Mouse (Mus musculus): ENCODE measurements around the gene Vdac1. TPM values are rescaled to one million over a fixed set of nuclear protein-coding genes. Genes with fewer than 3 reads are reported as not detected.

The Vdac1 gene
- polyA plus RNA-seq, 1 experiment from 2014 or later: 295 TPM

- 88% methylated on average over 5 of the region's 5 CpGs for WGBS
- no peak for ATAC-seq
- peaks cover 25% of the 10 kb centered on the region for H3K36me3 ChIP-seq
Observed at GRCm38 (mm10) chr11:52404209-52404608, 43.5 kb downstream of the Vdac1 start.

GRCm38 (mm10) chr11:52405196-52405688 is 44.6 kb downstream of the Vdac1 start:
- 84% methylated on average over 9 of the region's 9 CpGs for WGBS
- Histone ChIP-seq H3K9ac (no peak overlapping the region), H3K36me3 (peaks cover 25% of the 10 kb centered on the region), H3K9me3 (no peaks in the 10 kb centered on the region), H3K27me3 (replicated peaks) (no peaks in the 10 kb centered on the region), H3K4me3 (replicated peaks) (no peak overlapping the region), H3K27ac (no peak overlapping the region), H3K4me1 (replicated peaks) (no peaks in the 10 kb centered on the region), H3K4me2 (replicated peaks) (no peak overlapping the region)
- no peak for ATAC-seq

More at GRCm38 (mm10) chr11:52404209-52404608, 43.5 kb downstream of the Vdac1 start:
- H3K4me3 ChIP-seq (replicated peaks): no peak overlapping the region
- H3K27ac ChIP-seq: no peak overlapping the region
- H3K9ac ChIP-seq: no peak overlapping the region
- no peak overlapping the region for H3K4me2 ChIP-seq (replicated peaks)
- H3K27me3 ChIP-seq (replicated peaks): no peaks in the 10 kb centered on the region
- peaks cover 4% of the 10 kb centered on the region; the same call in 1 of the 2 replicates for H3K4me1 ChIP-seq (replicated peaks)
- no peaks in the 10 kb centered on the region for H3K9me3 ChIP-seq

- Histone ChIP-seq H3K4me1 (replicated peaks) (no peaks in the 10 kb centered on the region), H3K27ac (no peak overlapping the region), H3K9ac (no peak overlapping the region), H3K36me3 (peaks cover 16% of the 10 kb centered on the region; the same call in 1 of the 2 replicates), H3K27me3 (replicated peaks) (no peaks in the 10 kb centered on the region), H3K9me3 (no peaks in the 10 kb centered on the region), H3K4me2 (replicated peaks) (no peak overlapping the region), H3K4me3 (replicated peaks) (no peak overlapping the region)
- WGBS: 61% methylated on average over 5 of the region's 5 CpGs
- ATAC-seq: no peak
Observed at GRCm38 (mm10) chr11:52409316-52409715, 48.7 kb downstream of the Vdac1 start.

- Histone ChIP-seq H3K27me3 (replicated peaks) (no peaks in the 10 kb centered on the region), H3K4me1 (replicated peaks) (peaks cover 6% of the 10 kb centered on the region; the same call in 1 of the 2 replicates), H3K27ac (peak overlapping the region; percentile 22; the same call in 1 of the 2 replicates), H3K4me2 (replicated peaks) (no peak overlapping the region), H3K9ac (no peak overlapping the region), H3K36me3 (no peaks in the 10 kb centered on the region), H3K4me3 (replicated peaks) (no peak overlapping the region), H3K9me3 (no peaks in the 10 kb centered on the region)
- 55% methylated on average over 5 of the region's 5 CpGs for WGBS
- ATAC-seq: peak; percentile 36; the same call in 1 of the 2 replicates
Observed at GRCm38 (mm10) chr11:52418358-52418757, 57.7 kb downstream of the Vdac1 start.

GRCm38 (mm10) chr11:52419246-52419645 is 58.6 kb downstream of the Vdac1 start:
- no peaks in the 10 kb centered on the region for H3K9me3 ChIP-seq
- ATAC-seq: no peak
- no peak overlapping the region for H3K27ac ChIP-seq
- 50% methylated on average over 5 of the region's 5 CpGs for WGBS
- H3K27me3 ChIP-seq (replicated peaks): no peaks in the 10 kb centered on the region
- H3K4me1 ChIP-seq (replicated peaks): peaks cover 6% of the 10 kb centered on the region; the same call in 1 of the 2 replicates
- no peak overlapping the region for H3K4me2 ChIP-seq (replicated peaks)
- H3K36me3 ChIP-seq: no peaks in the 10 kb centered on the region
- H3K9ac ChIP-seq: no peak overlapping the region
- H3K4me3 ChIP-seq (replicated peaks): no peak overlapping the region

- no peaks in the 10 kb centered on the region for H3K27me3 ChIP-seq (replicated peaks)
- H3K4me2 ChIP-seq (replicated peaks): no peak overlapping the region
- peaks cover 6% of the 10 kb centered on the region; the same call in 1 of the 2 replicates for H3K4me1 ChIP-seq (replicated peaks)
- no peak overlapping the region for H3K9ac ChIP-seq
- H3K4me3 ChIP-seq (replicated peaks): no peak overlapping the region
- no peak for ATAC-seq
- H3K9me3 ChIP-seq: no peaks in the 10 kb centered on the region
- no peaks in the 10 kb centered on the region for H3K36me3 ChIP-seq
- H3K27ac ChIP-seq: no peak overlapping the region
- 83% methylated on average over 7 of the region's 7 CpGs for WGBS
Observed at GRCm38 (mm10) chr11:52419861-52420260, 59.2 kb downstream of the Vdac1 start.

- H3K36me3 ChIP-seq: no peaks in the 10 kb centered on the region
- 47% methylated on average over 12 of the region's 12 CpGs for WGBS
- no peaks in the 10 kb centered on the region for H3K27me3 ChIP-seq (replicated peaks)
- H3K4me2 ChIP-seq (replicated peaks): no peak overlapping the region
- H3K4me3 ChIP-seq (replicated peaks): no peak overlapping the region
- no peak overlapping the region for H3K27ac ChIP-seq
- peaks cover 6% of the 10 kb centered on the region; the same call in 1 of the 2 replicates for H3K4me1 ChIP-seq (replicated peaks)
- ATAC-seq: no peak
- H3K9ac ChIP-seq: no peak overlapping the region
- no peaks in the 10 kb centered on the region for H3K9me3 ChIP-seq
Observed at GRCm38 (mm10) chr11:52420296-52421052, 59.8 kb downstream of the Vdac1 start.

GRCm38 (mm10) chr11:52421053-52421778 is 60.6 kb downstream of the Vdac1 start:
- Histone ChIP-seq H3K27me3 (replicated peaks) (no peaks in the 10 kb centered on the region), H3K9me3 (no peaks in the 10 kb centered on the region), H3K27ac (no peak overlapping the region), H3K4me2 (replicated peaks) (no peak overlapping the region), H3K9ac (no peak overlapping the region), H3K36me3 (no peaks in the 10 kb centered on the region), H3K4me3 (replicated peaks) (no peak overlapping the region), H3K4me1 (replicated peaks) (peaks cover 6% of the 10 kb centered on the region; the same call in 1 of the 2 replicates)
- peak; percentile 59; the same call in 1 of the 2 replicates for ATAC-seq
- WGBS: 27% methylated on average over 12 of the region's 12 CpGs

- Histone ChIP-seq H3K4me1 (replicated peaks) (no peaks in the 10 kb centered on the region), H3K9ac (no peak overlapping the region), H3K27me3 (replicated peaks) (no peaks in the 10 kb centered on the region), H3K36me3 (no peaks in the 10 kb centered on the region), H3K4me3 (replicated peaks) (no peak overlapping the region), H3K9me3 (no peaks in the 10 kb centered on the region), H3K4me2 (replicated peaks) (no peak overlapping the region), H3K27ac (no peak overlapping the region)
- 72% methylated on average over 6 of the region's 6 CpGs for WGBS
- no peak for ATAC-seq
Observed at GRCm38 (mm10) chr11:52429440-52429839, 68.8 kb downstream of the Vdac1 start.

GRCm38 (mm10) chr11:52431594-52431993 is 70.9 kb downstream of the Vdac1 start:
- H3K27me3 ChIP-seq (replicated peaks): no peaks in the 10 kb centered on the region
- no peak overlapping the region for H3K4me3 ChIP-seq (replicated peaks)
- H3K9ac ChIP-seq: no peak overlapping the region
- no peaks in the 10 kb centered on the region for H3K9me3 ChIP-seq
- 52% methylated on average over 5 of the region's 5 CpGs for WGBS
- H3K4me2 ChIP-seq (replicated peaks): no peak overlapping the region
- no peak for ATAC-seq
- no peaks in the 10 kb centered on the region for H3K36me3 ChIP-seq
- no peak overlapping the region for H3K27ac ChIP-seq
- no peaks in the 10 kb centered on the region for H3K4me1 ChIP-seq (replicated peaks)

- no peak for ATAC-seq
- Histone ChIP-seq H3K4me3 (replicated peaks) (no peak overlapping the region), H3K27me3 (replicated peaks) (no peaks in the 10 kb centered on the region), H3K9me3 (no peaks in the 10 kb centered on the region), H3K36me3 (no peaks in the 10 kb centered on the region), H3K4me2 (replicated peaks) (no peak overlapping the region), H3K4me1 (replicated peaks) (no peaks in the 10 kb centered on the region), H3K27ac (no peak overlapping the region), H3K9ac (no peak overlapping the region)
- WGBS: 90% methylated on average over 5 of the region's 5 CpGs
Observed at GRCm38 (mm10) chr11:52432148-52432547, 71.5 kb downstream of the Vdac1 start.

- Histone ChIP-seq H3K9me3 (no peaks in the 10 kb centered on the region), H3K4me3 (replicated peaks) (no peak overlapping the region), H3K27me3 (replicated peaks) (no peaks in the 10 kb centered on the region), H3K36me3 (no peaks in the 10 kb centered on the region), H3K4me2 (replicated peaks) (no peak overlapping the region), H3K4me1 (replicated peaks) (no peaks in the 10 kb centered on the region), H3K27ac (no peak overlapping the region), H3K9ac (no peak overlapping the region)
- no peak for ATAC-seq
- 71% methylated on average over 8 of the region's 8 CpGs for WGBS
Observed at GRCm38 (mm10) chr11:52433076-52433796, 72.6 kb downstream of the Vdac1 start.
